Mouse (Mus musculus) lung, postnatal 0 days (tissue): ENCODE results near the gene Aprt.

Source experiments
- CTCF ChIP-seq: IDR thresholded peaks from 2 replicates; pipeline ENCODE4 v1.5.1; 2016; ENCODE audit warnings: antibody characterized with exemption, mild to moderate bottlenecking
- EP300 ChIP-seq: IDR thresholded peaks from 2 replicates; pipeline ENCODE4 v1.6.1; 2016; ENCODE audit warnings: antibody characterized with exemption, mild to moderate bottlenecking, control low read depth

GRCm38 (mm10) chr8:122556030-122557009 lies 20.4 kb downstream of the Aprt start:
- no peak for TF ChIP-seq EP300
- TF ChIP-seq CTCF = peak; percentile 42
